Mouse (Mus musculus) c-Kit-positive CD71-positive TER-119-negative erythroid progenitor cells, embryonic 14.5 days (primary cell): ENCODE results near the gene Frs3.
A peak's percentile ranks its signal among the peaks of the same experiment; 100 is the strongest.

Source experiments
- DNase-seq: peaks from one replicate; pipeline ENCODE4 v3.0.0-alpha.2; 2013; ENCODE audit warnings: low read depth

Gene Frs3

GRCm38 (mm10) chr17:47736856-47737255 is 48.0 kb downstream of the Frs3 start, which contains the start of gene Tfeb:
TSS of gene Tfeb (plus strand) at chr17:47737030.
- DNase-seq = peak; percentile 83

- no peak for DNase-seq
Observed at GRCm38 (mm10) chr17:47737271-47738065, 48.6 kb downstream of the Frs3 start.

GRCm38 (mm10) chr17:47738066-47738878 is 49.4 kb downstream of the Frs3 start:
- DNase-seq = no peak

GRCm38 (mm10) chr17:47738879-47739798 is 50.3 kb downstream of the Frs3 start:
- DNase-seq = no peak

GRCm38 (mm10) chr17:47740186-47740585 is 51.4 kb downstream of the Frs3 start:
- no peak for DNase-seq

- DNase-seq = no peak
Observed at GRCm38 (mm10) chr17:47742991-47743734, 54.3 kb downstream of the Frs3 start.

- DNase-seq = no peak
Observed at GRCm38 (mm10) chr17:47744086-47744485, 55.3 kb downstream of the Frs3 start.

- no peak for DNase-seq
Observed at GRCm38 (mm10) chr17:47744746-47745368, 56.0 kb downstream of the Frs3 start.

GRCm38 (mm10) chr17:47748791-47749553 is 60.1 kb downstream of the Frs3 start:
- DNase-seq = no peak

GRCm38 (mm10) chr17:47749626-47750025 is 60.8 kb downstream of the Frs3 start:
- no peak for DNase-seq

GRCm38 (mm10) chr17:47750101-47750500 is 61.3 kb downstream of the Frs3 start:
- no peak for DNase-seq

- DNase-seq = no peak
Observed at GRCm38 (mm10) chr17:47751811-47752210, 63.0 kb downstream of the Frs3 start.

GRCm38 (mm10) chr17:47753130-47753775 is 64.4 kb downstream of the Frs3 start:
- DNase-seq = no peak
